Comparison of ENCODE assay signal across 8 mouse cellular contexts in the genomic region with DNA sequence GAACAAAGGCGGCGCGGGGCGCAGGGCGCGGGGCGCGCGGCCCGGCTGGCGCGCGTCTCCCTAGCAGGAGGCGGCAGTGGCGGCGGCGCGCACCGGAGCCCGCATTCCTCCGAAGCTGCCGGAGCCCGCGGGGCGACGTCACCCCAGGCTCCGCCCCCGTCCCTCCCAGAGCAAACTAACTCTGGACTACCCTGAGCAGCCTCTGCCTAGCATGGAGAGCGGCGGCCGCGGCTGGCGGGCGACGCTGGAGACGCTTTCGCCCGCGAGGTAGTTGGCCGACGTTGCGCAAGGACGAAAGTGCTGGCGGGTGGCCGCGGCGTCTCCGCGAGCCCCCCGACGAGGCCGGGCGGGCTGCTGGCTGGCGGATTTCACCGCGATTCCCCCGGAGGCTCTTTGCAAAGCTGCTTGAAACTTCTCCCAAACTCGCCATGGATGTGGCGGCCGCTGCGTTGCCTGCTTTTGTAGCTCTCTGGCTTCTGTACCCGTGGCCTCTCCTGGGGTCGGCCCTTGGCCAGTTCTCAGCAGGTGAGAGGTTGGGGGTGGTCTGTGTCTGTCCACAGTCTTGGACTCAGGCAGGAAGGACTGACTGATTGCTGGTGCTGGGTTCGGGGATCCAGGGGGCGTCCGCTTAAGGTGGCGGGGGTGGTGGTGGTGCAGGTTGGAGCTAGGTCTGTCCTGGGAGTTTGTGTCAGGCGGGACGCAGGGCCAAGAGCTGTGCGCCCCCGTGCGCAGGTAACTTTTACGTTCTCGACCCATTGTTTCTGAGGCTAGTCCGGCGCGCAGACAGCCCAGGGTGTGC. TPM values are rescaled to one million over a fixed set of nuclear protein-coding genes. Genes with fewer than 3 reads are reported as not detected.
DNase-seq lines count a peak whose midpoint lies in the region; ATAC-seq lines count a peak whose summit lies in the region.

A gene (plus strand): TSS at position 168 of the 799 bp plus-strand sequence.

- peak within 1 kb of the TSS; percentile 95 for H3K9ac ChIP-seq in midbrain, embryonic 11.5 days (ENCODE audit: low read length)

- peak within 1 kb of the TSS; percentile 98 for H3K27ac ChIP-seq in embryonic facial prominence, embryonic 10.5 days (replicated peaks)
- H3K27ac ChIP-seq in midbrain, embryonic 11.5 days (ENCODE audit: low read depth, low read length) = peak within 1 kb of the TSS; percentile 84

- H3K27me3 ChIP-seq in embryonic facial prominence, embryonic 10.5 days (replicated peaks; ENCODE audit: low read depth, poor library complexity, severe bottlenecking) = no peaks in the 10 kb centered on the region
- H3K27me3 ChIP-seq in midbrain, embryonic 11.5 days (ENCODE audit: control insufficient read depth, insufficient read depth, low read length) = no peaks in the 10 kb centered on the region

- H3K4me1 ChIP-seq in embryonic facial prominence, embryonic 10.5 days = peaks cover 27% of the 10 kb centered on the region
- peaks cover 7% of the 10 kb centered on the region for H3K4me1 ChIP-seq in midbrain, embryonic 11.5 days (ENCODE audit: control insufficient read depth, insufficient read depth, low read length)

- no peaks in the 10 kb centered on the region for H3K9me3 ChIP-seq in embryonic facial prominence, embryonic 10.5 days
- H3K9me3 ChIP-seq in midbrain, embryonic 11.5 days (ENCODE audit: control insufficient read depth, low read length) = no peaks in the 10 kb centered on the region

- intact Hi-C loops in left cerebral cortex, postnatal 4 days (cut with DNase I) = no loop called here

- H3K4me2 ChIP-seq in midbrain, embryonic 11.5 days = peak within 1 kb of the TSS; percentile 66

- no peaks in the 10 kb centered on the region for H3K36me3 ChIP-seq in embryonic facial prominence, embryonic 10.5 days (replicated peaks)
- no peaks in the 10 kb centered on the region for H3K36me3 ChIP-seq in midbrain, embryonic 11.5 days (ENCODE audit: control insufficient read depth, insufficient read depth, low read length)

- peak; percentile 78 to 80 for DNase-seq in adrenal gland, postnatal 4 days (ENCODE audit: low spot score in 2 of 2)
- DNase-seq in embryonic facial prominence, embryonic 10.5 days (ENCODE audit: low spot score) = peak; percentile 96
- DNase-seq in heart, adult 11 months = peak; percentile 100
- peak; percentile 96 for DNase-seq in kidney, adult 18-20 months
- peak; percentile 91 for DNase-seq in left cerebral cortex, postnatal 4 days
- DNase-seq in midbrain, embryonic 11.5 days (ENCODE audit: low spot score, missing footprints) = peak; percentile 99
- DNase-seq in spleen, postnatal 36 days (ENCODE audit: low spot score in 2 of 2) = peak; percentile 16 to 26
- DNase-seq in T-cell, adult 2 months (ENCODE audit: low spot score) = no peak

- under 1% methylated on average over 77 of the region's 77 CpGs for whole genome bisulfite sequencing in embryonic facial prominence, embryonic 10.5 days
- WGBS in midbrain, embryonic 11.5 days = under 1% methylated on average over 72 of the region's 77 CpGs

- peak; percentile 97 for ATAC-seq in midbrain, embryonic 11.5 days (ENCODE audit: low FRiP score)

- H3K4me3 ChIP-seq in embryonic facial prominence, embryonic 10.5 days = peak within 1 kb of the TSS; percentile 86
- peak within 1 kb of the TSS; percentile 68 for H3K4me3 ChIP-seq in midbrain, embryonic 11.5 days (ENCODE audit: low read depth, low read length)

RNA-seq across cellular contexts. Expression of the gene that starts here (rescaled TPM):
- total RNA-seq in adrenal gland, postnatal 4 days (2021) = 10 to 100 TPM; 28.4 to 35.3 TPM
- 47.4 and 48.2 TPM in 2 replicates for polyA plus RNA-seq in embryonic facial prominence, embryonic 10.5 days (2016; fragmentation: Nextera tagmentation; extraction: Ambion mirVana)
- total RNA-seq in left cerebral cortex, postnatal 4 days (2021) = 100 to 1,000 TPM; 205 to 271 TPM
- polyA plus RNA-seq in midbrain, embryonic 11.5 days (2014; fragmentation: Nextera tagmentation; extraction: Ambion mirVana) = 17.3 and 21.0 TPM in 2 replicates

Comparison
In these comparisons a context has a peak if more than half of its experiments do, and no peak if none do; other contexts are left out.
1. RNA of the gene that starts here (total RNA-seq): 205 to 271 TPM in left cerebral cortex, postnatal 4 days; 28.4 to 35.3 TPM in adrenal gland, postnatal 4 days; every median in the first group is over 4 times any median in the second.